Mouse (Mus musculus) erythroblast, embryonic 14.5 days (primary cell): ENCODE measurements around the gene 9430038I01Rik.

ENCODE experiments used
- GATA1 ChIP-seq: IDR thresholded peaks from 2 replicates; pipeline ENCODE4 v1.6.1; 2012; ENCODE audit warnings: low read length, inconsistent platforms, mixed read lengths
- TAL1 ChIP-seq: IDR thresholded peaks from 3 replicates; pipeline ENCODE4 v1.6.1; 2012; ENCODE audit warnings: low read length, inconsistent platforms, mixed read lengths

DNA sequence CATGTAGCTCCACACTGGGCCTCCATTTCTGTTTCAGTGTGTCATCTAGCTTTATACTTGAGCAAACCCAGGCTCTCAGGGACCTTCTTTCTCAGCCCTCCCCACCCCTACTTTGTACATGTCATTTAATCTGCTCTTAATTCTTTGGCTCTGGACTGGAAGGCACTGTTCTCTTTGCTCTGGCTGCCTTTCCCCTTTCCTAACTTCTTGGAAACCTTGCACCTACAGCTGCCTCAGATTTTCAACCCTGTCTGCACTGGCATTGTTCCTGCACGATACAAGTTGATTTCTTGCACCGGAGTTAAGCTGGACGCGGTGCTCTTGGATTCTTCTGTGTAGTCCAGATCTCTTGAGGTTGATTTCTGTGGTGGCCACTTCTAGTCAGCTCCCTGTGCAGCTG lies 32.4 kb upstream of the 9430038I01Rik start:
- no peak for TF ChIP-seq GATA1
- no peak for TF ChIP-seq TAL1
